Mouse (Mus musculus) cerebellum, adult 11 months (tissue): ENCODE measurements around the gene Ankrd54.

Source experiments
- DNase-seq: peaks from one replicate; pipeline ENCODE4 v3.0.0; 2022

The Ankrd54 gene

DNA sequence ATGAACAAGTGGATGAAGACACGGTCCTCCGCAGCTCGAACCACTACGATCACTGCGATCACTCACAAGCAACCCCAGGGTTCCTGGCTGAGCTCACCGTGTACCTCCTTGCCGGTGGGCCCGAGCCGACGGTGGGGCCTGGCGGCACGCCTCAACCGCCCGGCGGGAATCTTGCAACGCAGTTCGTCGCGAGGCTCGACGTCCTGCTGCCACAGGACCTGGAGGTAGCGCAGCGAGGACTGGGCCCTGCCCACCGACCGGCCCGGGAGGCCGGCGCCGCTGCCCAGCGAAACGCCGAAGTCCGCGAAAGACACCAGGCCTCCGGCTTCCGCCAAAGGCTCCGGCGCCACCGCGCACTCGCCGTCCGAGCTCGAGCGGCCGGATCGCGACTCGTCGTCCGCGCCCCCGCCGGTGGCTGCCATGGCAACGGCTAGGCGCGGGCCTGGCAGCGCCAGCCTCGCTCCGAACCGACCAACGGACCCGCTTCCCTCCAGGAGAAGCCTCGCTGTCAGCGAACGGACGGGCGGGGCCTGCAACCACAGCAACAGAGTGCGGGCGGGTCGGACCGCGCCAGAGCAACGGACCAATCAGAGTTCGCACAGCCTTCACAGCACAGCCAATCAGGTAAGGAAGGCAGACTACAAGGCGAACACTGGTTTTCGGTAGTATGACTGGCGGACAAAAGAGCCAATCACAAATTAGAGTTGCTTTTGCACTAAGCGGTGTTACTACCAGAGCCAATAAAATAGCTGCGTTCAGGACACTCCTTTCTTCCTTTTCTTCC, at the start of gene Ankrd54:
Gene Ankrd54 (minus strand): TSS at position 518 of the 784 bp plus-strand sequence.
- DNase-seq: peak; percentile 96

DNA sequence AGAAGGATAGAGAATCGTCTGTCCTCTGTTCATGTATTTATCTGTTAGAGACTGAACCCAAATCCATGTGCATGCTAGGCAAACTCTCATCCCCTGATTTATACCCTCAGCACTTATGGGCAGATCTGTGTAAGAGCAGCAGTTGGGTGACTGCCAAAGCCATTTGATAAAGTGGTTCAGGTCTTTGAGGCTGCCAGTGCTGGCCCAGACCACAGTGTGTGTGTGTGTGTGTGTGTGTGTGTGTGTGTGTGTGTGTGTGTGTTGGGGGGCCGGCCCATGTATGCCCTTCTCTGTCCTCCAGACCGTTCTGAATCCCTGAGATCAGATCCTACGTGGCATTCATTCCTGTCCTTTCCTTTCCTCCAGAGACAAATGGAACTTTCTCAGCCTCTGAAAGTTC, 49.1 kb upstream of the Ankrd54 start:
- no peak for DNase-seq

DNA sequence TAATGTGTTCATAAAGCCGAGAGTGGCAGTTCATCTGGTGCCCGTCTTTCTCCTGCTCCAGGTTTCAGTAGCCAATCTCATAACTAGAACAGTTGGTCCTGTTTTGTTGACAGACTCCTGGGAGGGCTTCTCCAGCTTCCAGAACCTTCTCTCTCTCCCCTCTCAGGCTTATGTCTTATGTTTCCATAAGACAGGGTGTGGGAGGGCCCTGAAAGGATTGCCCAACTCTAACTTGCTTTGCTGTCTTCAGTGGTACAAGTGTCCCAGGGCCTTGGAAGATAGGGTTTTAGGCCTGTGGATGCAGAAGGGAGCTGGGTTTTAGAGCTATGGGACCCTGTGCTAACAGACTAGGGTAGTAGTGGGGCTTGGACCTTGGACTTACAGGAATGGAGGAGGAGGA, 47.8 kb upstream of the Ankrd54 start:
- no peak for DNase-seq

DNA sequence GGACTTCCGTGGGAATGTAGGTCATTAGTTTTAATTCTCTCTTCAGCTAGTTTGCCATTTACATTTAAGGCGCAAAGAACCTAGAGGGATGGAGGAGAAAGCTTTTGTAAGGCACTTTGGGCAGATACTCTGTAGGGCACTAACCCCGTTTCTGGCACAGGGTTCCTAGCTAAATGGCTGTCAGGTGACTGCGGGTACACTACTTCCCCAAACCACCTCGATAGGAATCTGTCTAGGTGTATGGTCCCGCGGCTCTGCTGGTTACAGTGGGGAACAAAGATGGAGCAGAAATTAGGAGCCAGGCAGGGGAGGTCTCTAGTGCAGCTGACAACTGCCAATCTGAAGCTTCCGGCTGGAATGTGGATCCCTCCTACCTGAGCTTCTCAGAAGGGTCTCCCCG, 47.3 kb upstream of the Ankrd54 start:
- DNase-seq: no peak

DNA sequence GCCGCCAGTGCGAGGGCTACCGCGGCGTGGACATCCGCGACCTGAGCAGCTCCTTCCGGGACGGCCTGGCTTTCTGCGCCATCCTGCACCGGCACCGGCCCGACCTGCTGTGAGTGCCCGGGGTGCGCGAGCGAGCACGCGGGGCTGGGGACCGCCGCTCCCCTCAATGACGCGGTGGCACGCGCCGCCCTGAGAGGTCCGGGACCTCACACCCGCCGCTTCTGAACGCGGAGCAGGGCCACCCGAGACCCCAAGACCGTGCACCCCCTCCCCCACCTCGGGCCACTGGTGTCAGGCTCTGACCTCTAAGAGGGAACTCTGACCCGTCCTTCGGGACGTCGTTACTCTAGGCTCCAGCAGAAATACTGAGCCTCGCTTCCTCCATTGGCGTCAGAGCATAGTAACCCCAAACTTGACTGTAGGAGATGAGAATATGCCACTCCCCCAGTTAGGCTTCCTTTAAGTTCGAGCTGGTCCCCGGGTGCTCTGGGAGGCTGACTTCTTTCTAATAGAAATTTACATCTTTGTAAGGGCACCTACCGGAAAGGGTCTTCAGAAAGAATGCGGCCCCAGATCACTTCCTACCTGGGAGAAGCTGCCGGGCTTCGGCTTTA, 46.7 kb upstream of the Ankrd54 start:
- DNase-seq: no peak

DNA sequence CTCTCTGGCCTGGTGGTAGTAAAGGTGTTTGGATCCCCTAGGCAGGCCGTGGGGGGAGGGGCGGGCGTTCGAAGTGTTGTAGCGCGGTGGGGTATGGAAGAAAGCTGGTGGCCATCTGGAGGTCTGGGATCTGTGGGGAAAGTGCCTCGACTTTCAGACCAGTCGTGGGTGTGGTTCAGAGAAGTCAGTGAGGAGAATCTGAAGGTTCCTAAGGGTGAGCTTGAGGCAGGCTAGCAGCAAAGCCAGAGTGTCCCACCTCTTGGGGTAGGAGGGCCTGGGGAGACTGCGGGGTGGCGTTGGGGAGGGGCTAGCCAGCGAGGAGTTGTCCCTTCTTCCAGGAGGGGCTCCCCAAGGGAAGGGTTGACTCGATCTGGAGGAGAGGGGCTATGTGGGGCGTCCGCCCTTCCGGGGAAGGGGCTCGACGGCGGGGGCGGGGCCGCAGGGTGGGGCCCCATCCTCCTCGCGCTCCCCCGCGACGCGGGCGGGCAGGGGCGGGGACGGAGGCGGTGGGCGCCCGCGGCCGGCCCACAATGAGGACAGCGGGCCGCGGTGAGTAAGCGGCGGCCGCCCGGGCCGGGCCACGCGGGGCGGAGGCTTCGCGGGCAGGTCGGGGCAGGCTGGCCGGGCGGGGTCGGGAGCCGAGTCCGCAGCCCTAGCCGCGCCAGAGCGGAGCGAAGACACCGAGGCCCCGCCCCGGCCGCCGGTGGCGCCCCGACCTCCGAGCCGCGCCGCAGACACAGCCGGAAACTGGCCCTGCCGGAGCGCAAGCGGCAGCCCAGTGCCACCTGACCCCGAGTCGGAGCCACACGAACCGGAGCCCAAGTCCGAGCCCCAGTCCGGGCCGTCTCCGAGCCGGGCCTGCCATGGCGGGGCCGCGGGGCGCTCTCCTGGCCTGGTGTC, 46.0 kb upstream of the Ankrd54 start, which contains the start of gene Micall1:
Gene Micall1 (plus strand): TSS at position 478 of the 900 bp plus-strand sequence.
- peak; percentile 75 for DNase-seq

DNA sequence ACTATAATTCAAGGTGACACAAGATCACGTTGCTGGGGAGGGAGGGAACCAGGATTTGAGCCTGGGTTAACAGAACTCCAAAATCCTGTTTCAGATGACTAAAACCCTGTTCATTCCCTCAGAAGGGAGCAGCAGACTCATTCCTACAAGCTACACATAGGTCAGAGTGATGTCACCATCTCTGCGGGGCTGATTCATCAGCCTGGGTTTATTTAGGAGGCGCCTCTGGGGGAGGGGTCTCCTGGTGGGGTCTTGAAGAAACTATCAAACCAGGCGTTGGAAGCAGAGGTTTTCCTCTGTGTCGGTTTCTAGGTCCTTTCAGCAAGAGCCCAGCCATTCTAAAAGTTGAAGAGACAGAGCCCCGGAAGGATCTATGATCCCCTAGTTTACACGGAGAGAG, 45.3 kb upstream of the Ankrd54 start:
- no peak for DNase-seq

DNA sequence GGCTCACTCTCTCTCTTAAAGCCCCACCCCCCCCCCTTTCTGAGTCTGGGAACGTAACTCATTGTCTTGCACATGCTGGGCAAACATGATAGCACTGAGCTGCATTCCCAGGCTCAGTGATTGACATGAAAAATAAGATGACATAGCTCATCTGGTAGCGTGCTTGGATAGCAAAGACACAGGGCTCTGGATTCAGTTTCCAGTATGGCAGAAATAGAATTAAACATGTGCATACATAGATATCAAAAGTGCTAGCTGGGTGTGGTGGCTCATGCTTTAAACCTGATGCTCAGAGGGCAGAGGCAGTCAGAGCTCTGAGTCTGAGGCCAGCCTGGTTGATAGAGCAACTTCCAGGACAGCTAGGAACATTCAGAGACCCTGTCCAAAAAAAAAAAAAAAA, 43.1 kb upstream of the Ankrd54 start:
- DNase-seq: no peak

DNA sequence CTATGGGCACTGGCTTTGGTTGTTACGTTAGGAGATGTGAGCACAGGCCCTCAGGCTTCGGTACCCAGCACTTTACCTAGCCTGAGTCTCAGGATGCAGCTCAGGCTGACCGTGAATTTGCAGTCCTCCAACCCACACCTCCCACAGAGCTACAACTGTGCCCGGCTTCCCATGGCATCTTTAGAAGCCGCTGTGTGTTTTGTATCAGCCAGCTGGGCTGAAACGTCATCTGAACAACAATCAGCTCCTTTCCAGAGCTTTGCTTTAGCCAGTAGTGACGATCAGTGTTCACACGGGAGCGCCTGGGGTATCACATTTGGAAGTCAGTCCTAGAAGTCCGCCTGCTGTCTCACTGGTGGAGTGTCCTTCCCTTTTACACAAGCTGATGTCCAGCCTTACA, 40.6 kb upstream of the Ankrd54 start:
- DNase-seq: no peak

DNA sequence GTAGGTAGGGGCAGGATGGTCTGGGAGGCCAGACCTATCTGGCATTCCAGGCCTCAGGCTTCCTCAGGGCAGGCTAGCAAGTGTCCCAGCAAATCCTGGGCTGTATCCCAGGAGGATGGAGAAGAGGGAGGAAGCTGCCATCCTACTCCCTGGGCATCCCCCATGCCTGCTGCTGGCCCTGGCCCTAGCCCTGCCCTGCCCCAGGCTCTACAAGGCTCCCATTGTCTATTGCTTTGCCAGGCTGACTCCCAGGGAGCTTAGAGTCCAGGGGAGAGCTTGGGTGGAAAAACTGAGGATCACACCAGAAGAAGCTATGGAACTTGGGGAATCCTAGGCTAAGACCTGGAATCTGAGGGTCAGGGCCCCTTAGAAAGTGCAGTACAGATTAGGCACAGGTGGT, 38.8 kb upstream of the Ankrd54 start:
- DNase-seq: no peak

DNA sequence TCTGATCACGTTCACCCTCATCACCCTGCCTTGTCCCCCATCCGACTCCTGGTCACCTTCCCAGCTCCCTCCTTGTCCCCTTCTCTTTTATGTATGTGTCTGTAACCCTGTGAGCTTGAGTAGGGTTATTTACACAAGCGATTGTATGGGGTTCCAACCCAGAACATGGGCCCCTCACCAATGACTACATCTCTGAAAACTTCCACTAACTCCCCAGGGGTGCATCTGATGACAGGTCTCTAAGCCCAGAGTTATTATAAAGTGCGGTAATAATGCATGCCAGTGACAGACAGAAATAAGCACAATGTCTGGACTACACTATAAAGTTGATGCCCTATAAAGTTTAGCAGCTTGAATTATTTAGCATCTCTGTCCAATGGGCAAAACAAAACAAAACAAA, 37.7 kb upstream of the Ankrd54 start:
- no peak for DNase-seq

DNA sequence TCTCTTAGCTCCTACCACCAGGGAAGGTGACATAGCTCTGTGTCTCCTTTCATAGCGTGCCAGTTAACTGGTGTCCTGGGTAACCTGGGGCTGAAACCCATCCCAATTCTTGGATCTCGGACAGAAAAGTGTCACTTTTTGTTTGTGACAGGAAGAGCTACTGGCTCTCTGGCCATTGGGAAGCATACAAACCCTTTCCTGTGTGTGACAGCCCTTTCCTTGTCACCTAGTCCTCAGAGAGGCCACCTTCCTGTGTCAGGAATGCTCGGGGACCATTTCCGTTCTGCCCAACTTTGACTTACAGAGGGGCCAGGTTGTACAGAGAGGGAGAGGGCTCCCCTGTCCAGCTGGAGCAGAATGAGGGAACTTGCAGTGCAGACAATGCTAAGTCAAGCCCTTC, 36.8 kb upstream of the Ankrd54 start:
- no peak for DNase-seq

DNA sequence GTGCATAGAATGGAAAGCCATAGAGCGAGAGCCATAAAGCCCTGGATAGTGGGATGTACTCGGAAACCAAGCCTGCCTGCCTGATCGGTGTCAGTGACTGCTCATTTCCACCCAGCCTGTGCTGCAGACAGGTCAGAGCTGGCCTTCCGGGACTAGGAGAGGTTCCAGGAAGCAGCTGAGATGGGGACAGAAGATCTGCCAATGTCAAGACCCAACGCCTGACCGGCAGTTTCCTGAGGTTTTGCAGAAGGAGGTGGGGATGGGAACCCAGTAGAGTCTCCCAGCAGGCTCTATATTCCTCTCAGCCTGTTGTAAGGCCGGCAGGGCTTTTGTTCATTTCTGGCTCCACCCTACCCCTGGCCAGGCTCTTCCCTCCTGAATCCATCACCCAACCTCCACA, 36.2 kb upstream of the Ankrd54 start:
- DNase-seq: no peak

DNA sequence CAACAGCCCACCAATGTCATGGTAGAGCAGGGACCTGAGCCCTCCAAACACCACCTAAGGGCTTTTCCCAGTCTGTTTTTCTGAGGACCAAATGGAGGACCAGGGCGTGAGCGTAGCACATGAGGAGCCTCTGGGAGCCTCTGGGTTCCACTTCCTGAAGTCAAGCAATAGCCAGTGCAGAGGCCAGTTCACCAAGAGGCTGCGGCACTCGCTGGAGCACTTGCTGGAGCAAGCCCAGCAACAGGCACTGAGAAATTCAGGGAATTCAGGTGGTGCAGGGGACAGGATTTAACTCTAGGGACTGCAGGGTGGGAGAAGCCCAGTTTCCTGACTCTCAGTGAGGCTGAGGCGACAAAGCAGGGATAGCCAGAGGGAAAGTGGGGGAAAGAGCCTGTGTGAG, 35.5 kb upstream of the Ankrd54 start:
- DNase-seq: no peak

DNA sequence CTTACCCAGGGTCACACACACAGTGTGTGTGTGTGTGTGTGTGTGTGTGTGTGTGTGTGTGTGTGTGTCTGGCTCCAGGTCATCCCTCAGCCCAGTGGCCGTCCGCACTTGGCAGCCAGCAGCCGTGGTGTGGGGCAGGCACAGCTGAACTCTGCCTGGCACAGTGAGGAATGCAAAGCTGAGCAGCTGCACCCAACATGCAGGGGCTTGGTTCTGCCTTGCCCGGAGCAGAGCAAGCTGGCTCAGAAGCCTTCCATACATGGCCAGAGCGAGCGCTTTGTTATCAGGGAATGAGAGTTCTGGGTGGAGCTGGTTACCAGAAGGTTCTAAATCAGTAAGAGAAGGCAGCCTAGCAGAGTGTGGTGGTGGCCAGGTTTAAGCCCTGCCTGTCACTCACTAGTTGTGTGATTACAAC, 34.9 kb upstream of the Ankrd54 start:
- DNase-seq: no peak

DNA sequence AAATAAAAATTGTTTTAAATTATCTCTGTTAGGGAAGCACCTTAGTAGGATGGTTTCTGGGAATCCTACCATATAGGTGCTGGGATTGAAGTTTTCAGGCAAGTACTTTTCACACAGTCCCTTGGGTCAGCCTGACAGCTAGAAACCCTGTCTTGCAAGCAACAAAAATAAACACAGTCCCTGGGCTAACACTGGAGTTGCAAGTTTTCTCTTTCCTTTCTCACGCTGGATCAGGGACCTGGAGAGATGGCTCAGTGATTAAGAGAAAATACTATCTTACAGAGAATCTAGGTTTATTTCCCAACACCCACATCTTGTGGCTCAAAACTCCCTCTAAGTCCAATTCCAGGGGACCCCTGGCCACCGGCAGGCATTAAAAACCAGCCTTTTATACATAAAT, 34.4 kb upstream of the Ankrd54 start:
- no peak for DNase-seq

DNA sequence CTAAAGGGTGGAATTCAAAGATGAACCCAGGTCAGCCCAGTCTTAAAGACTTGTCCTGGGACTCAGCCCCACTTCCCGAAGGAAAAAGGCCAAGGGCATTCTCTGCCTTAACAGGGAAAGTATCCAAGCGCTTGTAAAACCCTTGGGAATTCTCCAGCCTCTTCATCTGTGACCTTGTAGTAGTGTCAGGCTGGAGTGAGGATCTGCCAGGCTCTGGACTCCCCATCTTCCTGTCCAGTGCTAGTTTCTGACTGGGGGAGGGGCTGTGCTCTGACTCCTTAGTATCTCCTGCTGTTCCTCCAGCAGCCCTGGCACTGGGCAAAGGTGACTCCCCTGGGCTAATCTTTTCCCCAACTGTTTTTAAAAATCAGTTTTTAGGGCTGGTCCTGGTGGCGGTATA, 33.9 kb upstream of the Ankrd54 start:
- DNase-seq: no peak

DNA sequence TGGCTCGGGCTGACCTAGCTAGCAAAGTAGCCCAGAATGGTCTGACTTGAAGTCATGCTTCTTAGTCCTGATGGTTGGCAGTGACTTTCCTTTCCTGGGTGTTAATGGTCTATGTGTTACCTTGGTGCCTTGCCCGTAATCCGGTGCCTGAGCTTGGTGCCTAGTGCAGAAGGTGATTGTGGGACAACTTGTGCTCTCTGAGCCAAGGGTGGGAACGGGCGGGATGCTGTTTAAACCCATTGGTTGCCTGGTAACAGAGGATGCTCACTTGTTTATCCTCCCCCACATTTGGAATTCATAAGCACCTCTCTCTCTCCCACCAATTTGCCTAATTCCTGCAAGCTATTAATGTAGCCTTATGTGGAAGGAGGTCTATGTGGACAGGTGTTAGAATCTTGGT, 32.8 kb upstream of the Ankrd54 start:
- no peak for DNase-seq

DNA sequence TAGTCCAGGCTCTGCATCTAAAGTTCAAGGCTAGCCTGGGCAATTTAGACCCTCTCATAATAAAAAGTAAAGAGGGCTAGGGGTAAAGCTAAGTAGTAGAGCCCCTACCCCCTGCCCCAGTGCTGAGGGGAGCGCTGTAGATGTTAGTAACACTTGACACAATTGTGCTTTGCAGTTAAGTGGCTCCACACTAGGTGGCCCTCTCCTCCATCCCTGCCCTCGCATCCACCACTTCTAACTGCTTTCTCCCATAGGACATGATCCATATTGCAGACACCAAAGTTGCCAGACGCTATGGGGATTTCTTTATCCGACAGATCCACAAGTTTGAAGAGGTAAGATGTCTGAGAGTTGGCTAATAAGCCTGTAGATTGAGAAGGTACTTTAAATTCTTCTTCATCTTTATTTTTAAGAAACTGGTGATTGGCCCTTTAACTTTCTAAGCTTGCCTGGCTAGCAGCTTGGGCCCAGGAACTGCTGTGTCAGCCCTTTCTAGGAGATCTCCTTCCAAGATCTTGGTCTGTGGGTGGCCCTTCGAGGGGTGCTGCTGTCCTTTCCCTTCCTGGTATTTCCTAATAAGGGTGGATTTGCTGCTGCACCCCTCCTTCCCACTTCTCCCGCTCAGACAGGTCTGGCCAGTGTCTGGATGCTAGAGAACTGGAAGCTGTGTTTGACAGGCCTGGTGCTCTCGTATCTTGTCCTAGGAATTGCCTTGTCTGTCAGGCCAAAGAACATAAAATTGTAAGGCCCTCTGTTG, 30.6 kb upstream of the Ankrd54 start:
- DNase-seq: no peak

DNA sequence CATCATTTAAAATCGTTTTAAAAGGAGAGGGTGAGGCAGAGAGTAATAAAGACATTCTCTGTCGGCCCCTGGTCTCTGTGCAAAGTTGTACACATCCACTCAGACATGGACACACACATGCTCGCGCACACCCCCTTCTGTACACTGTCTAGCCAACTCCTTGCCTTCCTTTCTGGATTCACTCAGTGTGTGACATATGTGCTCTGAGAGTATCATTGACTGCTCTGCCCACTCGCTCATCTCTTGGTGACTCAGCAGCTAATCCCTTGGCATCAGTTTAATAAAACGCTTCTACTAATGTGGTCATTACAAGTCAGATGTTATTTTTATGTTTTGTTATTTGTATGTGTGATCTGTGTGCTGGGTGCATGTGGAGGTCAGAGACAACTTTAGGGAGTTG, 29.6 kb upstream of the Ankrd54 start:
- no peak for DNase-seq

DNA sequence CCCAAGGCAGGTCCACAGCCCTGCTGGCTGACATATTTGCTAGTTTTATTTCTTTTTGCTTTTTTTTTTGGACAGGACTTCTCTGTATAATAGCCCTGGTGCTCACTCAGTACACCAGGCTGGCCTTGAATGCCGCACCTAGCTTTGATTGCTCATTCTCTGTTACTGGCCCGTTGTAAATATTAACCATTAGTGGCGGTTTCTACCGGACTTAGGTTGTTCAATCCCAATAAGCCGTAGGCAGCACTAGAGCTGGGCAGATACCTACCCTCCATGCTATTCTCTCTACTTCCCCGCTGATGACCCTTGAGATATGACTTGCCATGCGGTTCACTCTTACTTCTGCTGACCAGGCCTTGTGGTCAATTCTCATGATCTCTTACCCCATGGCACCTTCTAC, 16.9 kb upstream of the Ankrd54 start:
- no peak for DNase-seq

DNA sequence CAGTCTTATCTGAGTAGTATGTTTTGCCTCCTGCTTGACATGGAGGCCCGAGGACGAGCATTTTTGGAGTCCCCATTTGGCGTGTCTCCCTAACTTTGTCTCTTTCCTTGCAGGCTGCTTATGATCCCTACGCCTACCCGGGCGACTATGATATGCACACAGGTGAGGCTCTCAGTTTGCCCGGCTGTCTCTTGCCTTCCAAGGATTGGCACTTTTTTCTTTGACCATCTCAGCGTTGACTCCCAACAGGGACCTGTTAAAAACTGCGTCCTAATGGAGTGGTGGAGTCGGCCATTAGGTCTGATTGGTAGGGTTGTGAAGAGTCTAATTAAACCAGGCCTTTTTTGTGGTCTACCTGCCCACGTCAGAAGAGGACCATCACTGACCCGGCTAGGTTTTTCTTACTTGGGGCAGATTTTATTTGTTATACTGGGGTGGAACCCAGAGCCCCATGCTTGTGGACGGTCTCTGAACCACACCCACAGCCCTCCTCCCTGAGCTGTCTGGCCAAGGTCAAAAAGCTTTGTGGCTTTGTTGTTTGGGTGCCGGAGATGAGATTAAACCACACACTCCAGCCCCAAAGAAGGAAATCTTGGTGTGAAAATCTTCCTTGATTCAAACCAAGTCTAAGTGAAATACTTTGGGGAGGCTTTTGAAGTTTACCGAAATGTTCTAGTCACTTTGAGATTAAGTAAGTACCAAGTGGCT, 13.1 kb upstream of the Ankrd54 start:
- no peak for DNase-seq
